Mouse (Mus musculus) MEL (cell line): ENCODE results near the gene Trpc7. TPM values are rescaled to one million over a fixed set of nuclear protein-coding genes. Genes with fewer than 3 reads are reported as not detected.

Source experiments
- DNase-seq: peaks from one replicate; pipeline ENCODE4 v3.0.0; 2011; ENCODE audit warnings: low read depth, low spot score
- H3K27ac ChIP-seq: 2 replicates; pipeline ENCODE4 v1.5.1; 2012; ENCODE audit warnings: low read depth, mild to moderate bottlenecking, control low read depth, low read length, moderate library complexity; ENCODE audit not compliant: control insufficient read depth
- H3K27me3 ChIP-seq, 2 experiments: fragments of 150-350 bp in 1 of 2; sonication (generic) in 1 of 2; 2 replicates each; pipeline ENCODE4 v1.6.1; 2012; ENCODE audit warnings: low read length in 2 of 2, mild to moderate bottlenecking in 2 of 2, improper control_type of control experiment in 1 of 2, moderate library complexity in 1 of 2; ENCODE audit not compliant: insufficient read depth in 2 of 2, control insufficient read depth in 1 of 2
- H3K36me3 ChIP-seq, 2 experiments: 2 replicates each; pipeline ENCODE4 v1.6.1; 2012 to 2014; ENCODE audit warnings: low read length in 2 of 2, improper control_type of control experiment in 1 of 2, inconsistent platforms in 1 of 2, mild to moderate bottlenecking in 1 of 2; ENCODE audit not compliant: insufficient read depth in 2 of 2, control insufficient read depth in 1 of 2
- H3K4me1 ChIP-seq, 2 experiments: fragments of 150-350 bp in 1 of 2; sonication (generic) in 1 of 2; 2 replicates each; pipeline ENCODE4 v1.6.1; 2012; ENCODE audit warnings: low read length in 2 of 2, improper control_type of control experiment in 1 of 2, mild to moderate bottlenecking in 1 of 2; ENCODE audit not compliant: insufficient read depth in 2 of 2, control insufficient read depth in 1 of 2
- H3K4me3 ChIP-seq, 2 experiments: fragments of 150-350 bp in 1 of 2; sonication (generic) in 1 of 2; 2 replicates each; pipeline ENCODE4 v1.5.1; 2012; ENCODE audit warnings: low read depth in 2 of 2, low read length in 2 of 2, mild to moderate bottlenecking in 2 of 2, moderate library complexity in 2 of 2, control low read depth in 1 of 2, improper control_type of control experiment in 1 of 2; ENCODE audit not compliant: control insufficient read depth in 1 of 2, insufficient read depth in 1 of 2
- H3K79me2 ChIP-seq: 2 replicates; pipeline ENCODE4 v1.6.1; 2012; ENCODE audit warnings: mild to moderate bottlenecking, low read length, moderate library complexity; ENCODE audit not compliant: control insufficient read depth, poor library complexity, insufficient read depth
- H3K9ac ChIP-seq: 2 replicates; pipeline ENCODE4 v1.6.1; 2012; ENCODE audit warnings: low read depth, mild to moderate bottlenecking, control low read depth, low read length, moderate library complexity; ENCODE audit not compliant: control insufficient read depth, poor library complexity, severe bottlenecking
- H3K9me3 ChIP-seq: fragments of 150-350 bp; sonication (generic); replicated peaks from 2 replicates; pipeline ENCODE4 v1.6.1; 2012; ENCODE audit warnings: mild to moderate bottlenecking, low read length, improper control_type of control experiment, moderate library complexity; ENCODE audit not compliant: insufficient read depth
- CHD2 ChIP-seq: IDR thresholded peaks from 2 replicates; pipeline ENCODE4 v1.6.1; 2011; ENCODE audit warnings: low read length, improper control_type of control experiment
- ELF1 ChIP-seq: IDR thresholded peaks from 2 replicates; pipeline ENCODE4 v1.6.1; 2014; ENCODE audit warnings: low read depth, mild to moderate bottlenecking, inconsistent platforms, low read length, improper control_type of control experiment, moderate library complexity
- EP300 ChIP-seq, 2 experiments: IDR thresholded peaks; 2 replicates each; pipeline ENCODE4 v1.6.1; 2011; ENCODE audit warnings: improper control_type of control experiment in 2 of 2, low read length in 2 of 2, low read depth in 1 of 2, mild to moderate bottlenecking in 1 of 2
- GABPA ChIP-seq: IDR thresholded peaks from 2 replicates; pipeline ENCODE4 v1.6.1; 2012; ENCODE audit warnings: low read depth, mild to moderate bottlenecking, inconsistent platforms, low read length, improper control_type of control experiment, moderate library complexity
- GATA1 ChIP-seq: IDR thresholded peaks from 2 replicates; pipeline ENCODE4 v1.6.1; 2011; ENCODE audit warnings: low read depth, low read length, improper control_type of control experiment
- JUND ChIP-seq: IDR thresholded peaks from 2 replicates; pipeline ENCODE4 v1.6.1; 2011; ENCODE audit warnings: low read depth, mild to moderate bottlenecking, improper control_type of control experiment, low read length
- MAX ChIP-seq: IDR thresholded peaks from 2 replicates; pipeline ENCODE4 v1.6.1; 2011; ENCODE audit warnings: low read length, improper control_type of control experiment
- MAZ ChIP-seq: IDR thresholded peaks from 2 replicates; pipeline ENCODE4 v1.6.1; 2012; ENCODE audit warnings: low read depth, mild to moderate bottlenecking, inconsistent platforms, low read length, improper control_type of control experiment
- MEF2A ChIP-seq: IDR thresholded peaks from 2 replicates; pipeline ENCODE4 v1.6.1; 2014; ENCODE audit warnings: low read depth, mild to moderate bottlenecking, inconsistent platforms, low read length, improper control_type of control experiment; ENCODE audit not compliant: poor library complexity, insufficient replicate concordance, severe bottlenecking; ENCODE audit errors: extremely low read depth
- MYC ChIP-seq: IDR thresholded peaks from 2 replicates; pipeline ENCODE4 v1.6.1; 2011; ENCODE audit warnings: low read depth, mild to moderate bottlenecking, low read length, improper control_type of control experiment, moderate library complexity
- NELFE ChIP-seq: IDR thresholded peaks from 2 replicates; pipeline ENCODE4 v1.6.1; 2011; ENCODE audit warnings: low read depth, low read length, improper control_type of control experiment
- NRF1 ChIP-seq: IDR thresholded peaks from 2 replicates; pipeline ENCODE4 v1.6.1; 2014; ENCODE audit warnings: low read depth, mild to moderate bottlenecking, inconsistent platforms, low read length, improper control_type of control experiment, moderate library complexity; ENCODE audit not compliant: poor library complexity, insufficient read depth, severe bottlenecking
- POLR2A ChIP-seq, 2 experiments: IDR thresholded peaks; 2 replicates each; pipeline ENCODE4 v1.6.1; 2011 to 2012; ENCODE audit warnings: low read length in 2 of 2, mild to moderate bottlenecking in 2 of 2, control low read depth in 1 of 2, improper control_type of control experiment in 1 of 2, low read depth in 1 of 2, moderate library complexity in 1 of 2; ENCODE audit not compliant: control insufficient read depth in 1 of 2, insufficient read depth in 1 of 2, poor library complexity in 1 of 2
- RAD21 ChIP-seq: IDR thresholded peaks from 2 replicates; pipeline ENCODE4 v1.6.1; 2011; ENCODE audit warnings: mild to moderate bottlenecking, low read depth, low read length, improper control_type of control experiment
- SIN3A ChIP-seq: IDR thresholded peaks from 2 replicates; pipeline ENCODE4 v1.6.1; 2012; ENCODE audit warnings: low read length, improper control_type of control experiment, inconsistent platforms
- TBP ChIP-seq: IDR thresholded peaks from 2 replicates; pipeline ENCODE4 v1.8.0; 2011; ENCODE audit warnings: low read depth, low read length, improper control_type of control experiment
- UBTF ChIP-seq: IDR thresholded peaks from 2 replicates; pipeline ENCODE4 v1.6.1; 2012; ENCODE audit warnings: low read depth, mild to moderate bottlenecking, inconsistent platforms, low read length, improper control_type of control experiment, moderate library complexity, borderline replicate concordance; ENCODE audit not compliant: insufficient read depth
- USF1 ChIP-seq: IDR thresholded peaks from 2 replicates; pipeline ENCODE4 v1.6.1; 2014; ENCODE audit warnings: low read depth, mild to moderate bottlenecking, inconsistent platforms, low read length, improper control_type of control experiment, moderate library complexity
- ZNF384 ChIP-seq: IDR thresholded peaks from 2 replicates; pipeline ENCODE4 v1.6.1; 2012; ENCODE audit warnings: low read depth, mild to moderate bottlenecking, inconsistent platforms, low read length, improper control_type of control experiment
- polyA plus RNA-seq, 2 experiments: library from polyadenylated mRNA; stranded (reverse) in 1 of 2; unstranded in 1 of 2; fragments of >175 nt in 1 of 2; fragments of >200 nt in 1 of 2; gene quantifications; 2 replicates each; pipeline versions ENCODE4 v1.2.1 to v1.2.4; 2012; ENCODE audit warnings: low replicate concordance in 2 of 2, low read depth in 1 of 2; ENCODE audit not compliant: insufficient read length in 2 of 2, insufficient read depth in 1 of 2, missing spikeins in 1 of 2
- total RNA-seq: library from RNA; depleted of rRNA; stranded (reverse); fragments of 300-350 nt; gene quantifications from 2 replicates; pipeline ENCODE4 v1.2.3, GENCODE M21; 2012

Gene Trpc7
- total and polyA plus RNA-seq, 3 experiments: not detected

GRCm38 (mm10) chr13:56742325-56742901, 153.4 kb downstream of the Trpc7 start:
- no peak overlapping the region for H3K9ac ChIP-seq
- TF ChIP-seq MAX (no peak), USF1 (no peak), NRF1 (no peak), RAD21 (no peak), EP300 (IDR thresholded peaks at IDR 0.05; ENCODE audit: low read depth in 1 of 2, low read length in 2 of 2) (no peak), MYC (no peak)
- TF ChIP-seq, all 39 proteins: peak for 0
- Histone ChIP-seq H3K79me2 (no peaks in the 10 kb centered on the region), H3K4me3 (no peak overlapping the region), H3K27me3 (no peaks in the 10 kb centered on the region), H3K4me1 (no peaks in the 10 kb centered on the region), H3K36me3 (no peaks in the 10 kb centered on the region), H3K9me3 (no peaks in the 10 kb centered on the region), H3K27ac (no peak overlapping the region)
- no peak for DNase-seq

- H3K27ac ChIP-seq: no peak overlapping the region
- H3K79me2 ChIP-seq: no peaks in the 10 kb centered on the region
- no peaks in the 10 kb centered on the region for H3K9me3 ChIP-seq
- DNase-seq: no peak
- no peaks in the 10 kb centered on the region for H3K4me1 ChIP-seq
- no peak overlapping the region for H3K4me3 ChIP-seq
- H3K9ac ChIP-seq: no peak overlapping the region
- TF ChIP-seq ZNF384: no peak
- TF ChIP-seq MAZ: no peak
- no peak for TF ChIP-seq SIN3A
- TF ChIP-seq NELFE: no peak
- no peak for TF ChIP-seq MEF2A
- no peak for TF ChIP-seq POLR2A (IDR thresholded peaks at IDR 0.05; ENCODE audit: control insufficient read depth in 1 of 2, insufficient read depth in 1 of 2, low read depth in 1 of 2, low read length in 2 of 2, poor library complexity in 1 of 2)
- TF ChIP-seq NRF1: no peak
- TF ChIP-seq JUND: no peak
- TF ChIP-seq UBTF: no peak
- no peak for TF ChIP-seq GATA1
- no peak for TF ChIP-seq GABPA
- no peak for TF ChIP-seq TBP
- TF ChIP-seq CHD2: no peak
- no peak for TF ChIP-seq ELF1
- TF ChIP-seq, all 39 proteins: peak for 0
- H3K36me3 ChIP-seq: no peaks in the 10 kb centered on the region
- H3K27me3 ChIP-seq: no peaks in the 10 kb centered on the region
Measured at GRCm38 (mm10) chr13:56741691-56742090, 154.1 kb downstream of the Trpc7 start.
